Mouse (Mus musculus): Measurements from ENCODE around the gene Pou2f2. TPM values are rescaled to one million over a fixed set of nuclear protein-coding genes. Genes with fewer than 3 reads are reported as not detected.

The Pou2f2 gene
- total RNA-seq (2021) = under 1 TPM; 0.19 to 0.50 TPM

DNA sequence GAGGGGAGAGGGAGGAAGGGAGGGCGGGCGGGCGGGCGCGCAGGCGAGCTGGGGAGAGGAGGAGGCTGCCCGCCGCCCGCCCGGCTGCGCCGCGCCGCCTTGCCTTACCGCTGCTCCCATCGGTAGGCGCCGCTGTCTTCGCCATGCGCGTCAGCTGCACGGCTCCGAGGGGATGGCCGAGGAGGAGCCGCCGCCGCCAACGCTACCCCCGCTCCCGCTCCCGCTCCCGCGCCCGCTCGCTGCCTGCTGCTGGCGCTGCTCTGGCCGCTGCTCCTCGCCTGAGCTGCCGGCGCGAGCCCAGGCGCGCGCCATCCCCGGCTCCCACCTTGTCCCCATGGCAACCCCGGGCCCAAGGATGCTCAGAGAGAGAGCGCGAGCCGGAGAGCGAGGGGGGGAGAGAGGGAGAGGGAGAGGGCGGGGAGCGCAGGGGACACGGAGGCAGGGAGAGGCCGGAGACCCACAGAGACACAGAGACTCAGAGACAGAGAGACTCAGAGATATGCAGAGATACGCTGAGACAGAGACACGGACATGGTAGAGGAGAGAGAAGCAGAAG is at the start of gene Pou2f2:
Gene Pou2f2 (minus strand): TSS at position 121 of the 556 bp plus-strand sequence.
- DNase-seq = peak; percentile 65 to 68
- intact Hi-C loops (cut with DNase I) = no loop called here

DNA sequence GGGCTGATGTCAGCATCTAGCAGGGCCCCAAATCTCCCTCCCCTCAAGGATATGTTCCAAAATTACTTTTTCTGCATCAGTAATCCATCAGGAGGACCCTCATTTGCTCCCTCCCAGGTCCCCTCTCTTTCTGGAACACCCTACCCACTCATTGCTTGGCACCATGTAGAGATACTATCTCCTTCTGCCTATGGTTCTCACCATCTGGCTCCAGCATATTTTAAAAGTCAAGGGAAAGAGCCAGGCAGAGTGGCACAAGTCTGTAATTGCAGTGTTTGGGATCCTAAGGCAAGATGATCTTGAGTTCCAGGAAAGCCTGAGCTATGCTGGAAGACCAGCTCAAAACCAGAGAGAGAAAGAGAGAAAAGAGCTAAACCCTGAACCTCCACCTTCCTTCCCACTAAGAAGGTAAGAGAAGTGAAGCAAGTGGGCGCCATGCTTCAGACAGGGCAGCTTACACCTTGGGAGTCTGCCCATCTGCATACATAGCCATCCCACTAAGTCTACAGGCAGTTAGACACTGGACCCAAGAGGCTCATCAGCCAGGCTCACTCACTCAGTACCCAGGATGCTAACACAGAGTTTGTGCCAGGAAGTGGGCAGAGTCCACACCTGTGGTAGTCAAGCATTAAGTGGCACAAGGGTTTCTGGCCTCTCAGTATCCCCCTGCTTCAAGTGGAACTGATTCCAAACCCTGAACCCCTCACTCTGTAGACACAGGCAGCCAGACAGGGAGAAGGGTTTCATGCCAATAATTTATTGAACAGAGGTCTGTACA is 48.2 kb upstream of the Pou2f2 start:
- intact Hi-C loops (cut with DNase I) = no loop called here

DNA sequence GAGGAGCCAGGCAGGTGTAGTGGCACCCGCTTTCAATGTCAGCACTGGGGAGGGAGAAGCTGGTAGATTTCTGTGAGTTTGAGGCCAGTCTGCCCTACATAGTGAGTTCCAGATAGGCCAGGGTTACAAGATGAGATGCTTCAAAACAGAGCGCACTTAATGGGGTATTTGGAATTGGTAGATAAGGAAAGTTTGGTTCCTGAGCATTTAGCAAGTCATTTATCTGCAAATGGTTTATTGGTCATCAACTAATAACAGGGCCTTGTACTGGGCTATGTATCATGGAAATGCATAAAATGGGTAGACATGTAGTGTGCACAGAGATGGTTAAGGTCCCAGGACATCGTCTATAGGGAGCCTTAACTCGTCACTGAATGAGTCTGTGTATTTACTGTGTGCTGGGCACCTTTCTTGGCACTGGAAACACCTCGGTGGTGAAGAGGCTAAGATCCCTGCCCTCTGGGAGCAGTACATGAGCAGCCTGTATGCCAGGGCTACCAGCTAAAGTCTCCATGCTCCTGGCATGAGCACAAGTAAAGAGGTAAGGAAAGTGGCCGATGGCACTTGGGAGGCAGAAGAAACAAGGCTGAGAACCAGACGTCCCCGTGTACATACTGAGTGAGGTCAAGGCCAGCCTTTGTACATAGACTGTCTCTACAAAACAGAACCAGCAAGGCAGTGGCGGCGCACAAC is 42.9 kb upstream of the Pou2f2 start:
- no peak for DNase-seq
- intact Hi-C loops (cut with DNase I) = loop anchor here (2.0 to 5.0 kb wide), 2 partner anchors 14 to 160 kb away; partner anchors contain the start of gene Gsk3a

More for the DNA sequence above, 48.2 kb upstream of the Pou2f2 start:
- DNase-seq = no peak

DNA sequence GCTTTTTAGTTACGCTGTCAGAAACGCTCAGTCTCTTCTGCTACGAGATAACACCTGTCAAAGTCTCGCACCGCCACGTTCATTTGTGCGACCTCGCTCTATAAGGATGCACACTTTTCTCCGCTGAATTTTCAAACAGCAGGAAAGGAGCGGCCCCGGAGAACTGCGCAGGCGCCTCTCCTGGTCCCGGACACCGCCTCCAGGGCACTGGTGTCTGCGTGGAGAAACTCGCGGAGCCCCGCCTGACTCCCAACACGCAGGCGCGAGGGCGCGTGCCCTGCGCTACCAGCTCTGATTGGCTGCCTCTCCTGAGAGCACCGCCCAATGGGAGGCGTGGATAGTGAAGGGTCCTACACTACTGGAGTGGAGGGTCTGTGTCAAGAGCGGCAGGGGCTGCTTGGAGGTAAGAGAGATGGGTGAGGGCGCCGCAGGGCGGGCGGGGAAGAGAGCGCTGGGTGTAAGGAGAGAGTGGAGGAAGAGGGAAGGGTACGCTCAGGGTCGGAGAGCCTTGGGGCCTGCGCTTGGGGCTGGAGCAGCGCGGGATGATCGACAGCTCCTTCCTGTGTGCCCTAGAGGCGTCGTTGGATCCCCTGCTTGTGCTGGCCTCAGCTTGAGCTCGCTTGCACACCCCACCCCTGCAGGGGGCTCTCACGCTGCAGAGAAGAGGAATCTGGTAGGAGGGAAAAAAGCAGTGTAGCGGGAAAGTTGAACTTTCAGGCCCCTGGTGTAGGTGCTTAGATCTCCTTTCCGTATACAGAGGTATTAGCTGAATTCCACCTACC is 41.8 kb upstream of the Pou2f2 start, which contains the start of gene Zfp526:
Gene Zfp526 (plus strand): TSS at position 324 of the 782 bp plus-strand sequence.
- intact Hi-C loops (cut with DNase I) = loop anchor here (5.0 kb wide), 1 partner anchor 161 kb away; no protein-coding TSS in a partner anchor

DNA sequence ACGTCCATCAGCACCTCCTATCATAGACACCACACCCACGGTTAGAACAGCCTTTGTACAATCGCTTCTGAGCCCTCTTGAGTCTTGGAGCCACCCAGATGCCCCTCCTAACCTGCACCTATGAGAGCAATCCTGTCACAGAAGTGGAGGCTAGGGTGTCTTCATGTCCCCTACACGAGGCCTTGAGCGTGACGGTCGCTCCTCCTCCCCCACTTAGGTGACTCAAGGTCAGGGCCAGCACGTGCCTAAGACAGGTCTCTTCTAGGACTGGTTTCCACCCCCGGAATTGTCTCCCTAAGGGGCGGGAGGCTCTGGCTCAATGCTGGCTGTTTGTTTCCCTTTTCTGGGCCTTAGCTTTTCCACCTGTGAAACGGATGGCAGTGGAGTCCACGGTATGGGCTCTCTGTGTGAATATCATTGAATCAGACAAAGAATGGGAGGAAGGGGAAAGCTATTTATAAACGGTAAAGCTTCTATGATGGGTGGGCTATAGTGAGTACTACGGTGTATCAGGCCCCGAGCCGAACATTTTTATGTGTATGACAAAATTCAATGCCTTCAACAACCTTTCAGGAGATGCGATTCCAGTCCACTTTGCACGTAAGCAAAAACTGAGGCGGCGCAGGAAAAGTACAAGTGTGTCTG is 41.1 kb upstream of the Pou2f2 start, which contains the start of gene Dedd2:
Gene Dedd2 (minus strand): TSS at position 159 of the 645 bp plus-strand sequence.
- peak; percentile 49 to 50 for DNase-seq
- intact Hi-C loops (cut with DNase I) = loop anchor here (5.0 kb wide), 1 partner anchor 162 kb away; no protein-coding TSS in a partner anchor

More for the DNA sequence above, 41.8 kb upstream of the Pou2f2 start, which contains the start of gene Zfp526:
- peak; percentile 99 for DNase-seq

DNA sequence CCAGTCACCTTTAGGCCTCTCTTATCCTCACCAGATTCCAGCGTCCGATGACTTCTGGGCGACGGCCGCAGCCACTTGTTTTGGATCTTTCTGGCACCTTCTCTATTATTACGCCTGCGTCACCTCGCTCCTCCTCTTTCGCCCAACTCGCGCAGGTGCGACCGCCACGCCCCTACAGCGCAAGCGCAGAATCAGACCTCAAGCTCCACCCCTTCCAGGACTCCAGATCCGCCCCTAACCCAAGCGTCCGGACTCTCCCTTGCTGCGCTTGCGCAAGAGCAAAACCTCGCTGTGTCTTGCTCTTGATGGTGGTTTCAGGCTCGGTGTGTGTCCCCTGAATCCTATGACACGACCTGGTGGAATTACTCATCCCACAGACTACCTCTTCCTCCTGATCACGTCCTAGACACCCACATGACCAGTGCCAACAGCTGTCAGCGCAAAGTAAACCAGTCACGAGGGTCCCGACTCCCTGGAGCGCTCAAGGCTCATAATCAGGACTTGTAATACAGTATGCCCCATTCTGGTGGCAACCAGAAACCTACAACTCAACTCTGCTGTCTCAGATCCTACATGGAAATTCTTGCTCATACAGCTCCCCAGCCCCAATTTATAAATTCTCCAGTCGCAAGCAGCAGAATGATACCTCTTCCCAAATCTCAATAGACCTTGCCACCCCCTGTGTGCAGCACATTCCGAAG is 40.4 kb upstream of the Pou2f2 start:
- peak; percentile 96 to 97 for DNase-seq
- intact Hi-C loops (cut with DNase I) = loop anchor here (5.0 kb wide), 1 partner anchor 162 kb away; no protein-coding TSS in a partner anchor

DNA sequence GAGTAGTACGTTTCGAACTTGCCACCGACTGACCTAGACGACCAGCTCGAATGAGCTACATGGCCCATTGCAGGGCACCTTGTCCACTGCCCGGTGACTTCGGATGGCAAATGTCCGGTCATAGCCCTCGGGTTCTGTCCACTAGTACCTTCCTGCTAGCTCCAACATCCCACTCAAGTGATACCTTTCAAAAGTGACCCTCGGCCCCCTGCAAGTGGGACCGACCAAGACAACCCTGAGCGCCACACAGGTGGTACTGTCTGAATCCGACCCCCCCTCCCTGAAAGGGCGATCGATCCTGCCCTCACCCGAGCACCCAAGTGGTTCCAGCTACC is 39.9 kb upstream of the Pou2f2 start:
- intact Hi-C loops (cut with DNase I) = no loop called here
- DNase-seq = no peak

DNA sequence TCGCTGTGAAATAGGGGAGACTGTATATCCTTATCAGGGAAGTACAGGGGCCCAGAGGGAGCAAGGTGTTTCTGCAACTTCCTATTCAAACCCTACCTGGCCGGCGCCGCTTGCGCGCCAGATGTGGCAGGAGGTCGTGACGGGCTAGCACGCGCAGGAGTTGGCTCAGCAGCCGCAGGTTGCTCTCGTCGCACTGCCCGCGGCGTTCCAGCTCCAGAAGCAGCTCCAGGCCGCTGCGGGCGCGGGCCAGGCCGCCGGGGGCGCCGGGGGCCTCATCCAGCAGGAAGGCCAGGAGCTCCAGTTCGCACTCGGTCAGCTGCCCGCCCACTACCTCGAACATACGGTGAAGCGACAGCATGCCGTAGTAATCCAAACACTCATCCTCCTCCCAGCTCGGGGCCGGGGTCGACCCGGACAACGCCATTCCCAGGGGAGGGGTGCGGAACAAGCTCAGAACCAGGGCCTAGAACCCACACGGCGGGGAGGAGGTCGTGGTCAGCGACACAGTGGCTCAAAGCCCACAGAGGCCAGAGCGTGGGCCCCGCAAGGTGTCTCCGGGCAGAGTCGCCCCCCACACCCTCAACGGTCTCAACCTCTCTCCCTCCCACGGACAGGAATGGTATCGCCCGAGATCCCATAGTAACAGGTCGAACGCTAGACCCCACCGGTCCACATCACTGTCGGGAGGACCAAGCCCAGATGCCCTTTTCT is 39.3 kb upstream of the Pou2f2 start:
- intact Hi-C loops (cut with DNase I) = no loop called here

DNA sequence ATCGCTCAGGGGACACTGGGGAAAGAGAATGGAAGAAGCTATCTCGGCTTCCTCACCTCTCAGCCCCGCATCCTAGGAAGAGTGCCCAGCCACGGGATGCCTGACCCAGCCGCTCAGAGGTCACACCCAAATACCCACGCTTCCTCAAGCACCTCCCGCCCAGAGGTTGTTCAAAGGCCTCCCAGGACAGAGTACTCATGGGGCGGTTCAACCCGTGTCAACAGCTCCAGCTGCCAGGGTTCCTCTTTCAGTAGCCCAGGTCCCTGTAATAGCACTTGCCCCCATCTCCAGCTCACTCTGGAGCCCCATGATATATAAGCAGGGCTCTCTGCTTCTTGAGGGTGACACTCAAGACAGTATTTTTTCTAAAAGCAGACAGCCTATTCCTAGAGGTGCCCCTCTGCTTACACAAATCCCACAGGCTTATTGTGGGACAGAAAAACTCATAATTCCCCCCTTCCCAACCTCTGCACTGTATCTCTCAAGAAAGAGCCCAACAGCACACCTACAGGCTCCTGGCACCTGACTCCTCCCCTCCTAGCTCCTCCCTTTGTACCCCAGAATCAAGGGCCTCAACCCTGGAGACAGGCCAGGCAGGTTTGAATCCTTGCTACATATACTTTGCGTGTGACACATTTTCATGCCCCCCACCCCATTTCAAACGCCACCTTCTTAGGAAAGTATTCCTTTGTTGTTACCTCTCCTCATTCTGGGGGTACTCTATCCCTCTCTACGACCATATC is 38.3 kb upstream of the Pou2f2 start:
- intact Hi-C loops (cut with DNase I) = no loop called here

More for the DNA sequence above, 39.3 kb upstream of the Pou2f2 start:
- peak; percentile 58 to 60 for DNase-seq

DNA sequence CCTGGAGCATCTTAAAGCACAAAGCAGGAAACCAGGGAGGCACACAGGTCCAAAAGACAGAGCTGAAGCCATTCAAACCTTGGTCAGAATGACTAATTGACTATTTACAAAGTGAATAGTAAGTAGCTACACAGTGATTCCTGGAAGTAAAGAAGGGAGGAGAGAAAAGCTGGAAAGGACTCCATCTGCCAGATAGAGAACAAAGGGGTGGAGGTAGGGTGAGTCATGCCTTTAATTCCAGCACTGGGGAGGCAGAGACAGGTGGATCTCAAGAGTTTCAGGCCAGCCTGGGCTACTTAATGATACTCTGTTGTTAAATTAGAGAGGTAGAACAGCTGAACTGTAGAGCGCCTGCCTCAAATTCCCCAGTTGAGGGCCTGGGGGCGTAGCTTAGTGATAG is 34.6 kb upstream of the Pou2f2 start:
- intact Hi-C loops (cut with DNase I) = no loop called here
- DNase-seq = no peak

More for the DNA sequence above, 38.3 kb upstream of the Pou2f2 start:
- DNase-seq = no peak

DNA sequence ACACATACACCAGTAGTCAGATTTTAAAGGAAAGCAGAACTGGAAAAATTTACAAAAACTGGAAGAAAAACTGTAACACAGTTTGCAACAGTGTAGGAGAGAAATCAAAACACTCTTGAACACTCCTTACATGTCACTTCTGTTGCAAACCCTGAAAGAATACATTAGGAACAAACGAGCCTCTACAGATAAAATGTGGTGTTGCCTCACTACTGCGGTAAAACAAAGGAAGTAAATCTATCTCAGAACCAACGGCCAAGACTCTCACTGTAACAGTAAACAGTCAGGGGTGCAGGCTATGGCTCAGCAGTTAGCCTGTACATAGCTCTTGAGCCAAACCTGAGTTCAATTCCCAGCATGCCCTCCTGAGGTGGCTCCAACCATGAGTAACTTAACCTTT is 33.6 kb upstream of the Pou2f2 start:
- intact Hi-C loops (cut with DNase I) = no loop called here
- no peak for DNase-seq

DNA sequence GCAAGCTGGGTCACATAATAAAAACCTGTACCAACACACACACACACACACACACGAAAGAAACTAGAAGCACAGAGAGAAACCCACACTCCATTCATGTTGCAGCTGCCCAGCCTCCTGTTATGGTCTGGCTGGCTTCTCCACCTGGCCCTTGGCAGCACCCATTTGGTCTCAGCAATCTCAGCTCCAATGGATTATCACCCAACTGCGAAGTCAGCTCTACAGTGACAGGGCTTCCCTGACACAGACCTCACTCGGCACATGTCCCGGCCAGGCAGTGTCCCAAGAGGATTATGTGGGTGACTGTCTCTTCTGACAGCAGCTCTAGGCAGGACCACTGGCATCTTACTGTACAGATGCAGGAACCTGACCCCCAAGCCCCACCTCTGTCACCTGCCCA is 31.0 kb upstream of the Pou2f2 start:
- intact Hi-C loops (cut with DNase I) = no loop called here
- no peak for DNase-seq

DNA sequence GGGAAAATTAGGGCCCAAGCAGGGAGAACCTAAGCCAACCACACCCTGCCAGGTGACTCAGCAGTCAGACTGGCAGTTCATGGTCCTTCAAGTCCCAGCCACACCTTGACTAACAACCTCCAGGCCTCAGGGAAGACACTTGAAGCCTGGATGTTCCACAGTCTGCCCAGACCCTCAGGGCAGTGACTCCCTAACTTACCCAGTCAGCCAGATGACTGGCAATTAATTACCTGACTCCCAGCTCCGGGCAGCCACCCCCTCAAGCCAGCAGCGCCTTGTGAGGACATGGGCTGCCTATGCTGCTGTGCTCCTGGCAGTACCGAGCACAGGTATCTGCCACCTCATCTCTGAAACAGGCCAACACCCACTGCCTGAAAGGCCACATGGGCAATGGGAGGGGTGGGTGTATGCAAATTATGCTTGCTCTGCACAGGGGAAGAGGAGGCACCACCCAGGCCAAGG is 29.7 kb upstream of the Pou2f2 start:
- no peak for DNase-seq
- intact Hi-C loops (cut with DNase I) = no loop called here

DNA sequence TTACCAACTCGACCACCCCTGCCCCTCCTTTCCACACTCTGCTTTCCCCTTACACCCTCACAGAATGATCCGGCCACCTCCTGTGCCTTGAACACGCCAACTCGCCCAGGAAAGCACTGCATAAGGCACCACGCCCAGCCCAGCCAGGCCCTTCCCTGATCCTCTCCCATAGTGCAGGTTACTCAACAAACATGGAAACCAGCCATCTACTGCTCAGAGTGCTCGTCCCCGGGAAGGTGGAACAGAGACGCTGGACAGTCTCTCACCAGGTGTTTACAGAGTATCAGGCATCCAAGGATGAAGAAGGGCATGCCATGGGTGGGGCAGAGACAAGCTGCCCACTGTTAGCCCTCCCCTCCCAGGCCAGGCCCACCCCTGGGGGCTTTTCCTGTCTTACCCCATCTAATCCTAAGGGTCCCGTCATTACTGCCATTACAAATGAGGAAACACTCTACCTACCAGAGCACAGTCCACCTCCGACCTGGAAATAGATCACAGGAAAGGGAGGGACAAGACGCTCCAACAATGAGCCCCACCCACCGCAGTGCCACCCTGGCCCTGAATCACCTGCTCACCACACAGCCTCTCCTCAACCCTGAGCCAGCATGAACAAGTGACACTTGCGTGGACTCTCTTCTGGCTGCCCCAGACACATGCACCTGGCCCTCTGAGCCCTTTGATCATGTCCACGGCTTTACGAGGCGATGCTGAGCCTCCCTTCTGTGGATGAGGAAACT is 26.7 kb upstream of the Pou2f2 start:
- no peak for DNase-seq
- intact Hi-C loops (cut with DNase I) = no loop called here

DNA sequence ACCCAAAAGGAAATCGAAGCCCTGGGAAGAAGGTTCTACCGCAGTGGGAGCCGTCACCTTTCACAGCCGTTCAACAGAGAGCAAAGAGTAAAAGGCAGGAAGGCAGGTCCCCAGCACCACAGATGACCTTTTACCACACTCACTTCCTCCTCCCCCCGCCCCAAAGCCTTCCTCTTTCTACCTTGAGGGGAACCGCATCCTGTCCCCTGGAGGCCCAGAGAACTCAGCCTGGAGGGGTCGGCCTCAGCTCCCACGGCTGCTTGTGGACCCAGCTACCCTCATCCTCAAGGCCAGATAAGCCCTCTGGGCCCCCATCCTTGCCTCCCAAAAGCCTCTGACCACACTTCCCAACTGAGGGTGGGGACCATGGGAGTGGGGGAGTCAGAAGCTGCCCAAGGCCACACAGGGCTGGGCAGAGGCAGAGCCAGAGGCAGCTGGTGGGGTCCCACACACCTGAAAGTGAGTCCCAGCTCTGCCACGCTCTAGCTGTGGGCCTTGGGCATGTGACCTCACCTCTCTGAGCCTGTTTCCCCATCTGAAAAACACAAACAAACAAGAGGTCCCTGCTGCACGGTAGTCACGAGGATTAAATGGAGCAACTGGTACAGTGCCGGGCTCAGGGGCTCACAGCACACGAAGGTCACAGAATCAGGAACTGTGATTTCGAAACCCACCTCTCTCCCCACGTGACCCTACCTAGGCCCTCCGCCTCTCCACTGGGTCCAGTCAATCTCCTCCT is 26.0 kb upstream of the Pou2f2 start:
- intact Hi-C loops (cut with DNase I) = no loop called here
- DNase-seq = peak in 1 of 2 experiments; percentile 17

DNA sequence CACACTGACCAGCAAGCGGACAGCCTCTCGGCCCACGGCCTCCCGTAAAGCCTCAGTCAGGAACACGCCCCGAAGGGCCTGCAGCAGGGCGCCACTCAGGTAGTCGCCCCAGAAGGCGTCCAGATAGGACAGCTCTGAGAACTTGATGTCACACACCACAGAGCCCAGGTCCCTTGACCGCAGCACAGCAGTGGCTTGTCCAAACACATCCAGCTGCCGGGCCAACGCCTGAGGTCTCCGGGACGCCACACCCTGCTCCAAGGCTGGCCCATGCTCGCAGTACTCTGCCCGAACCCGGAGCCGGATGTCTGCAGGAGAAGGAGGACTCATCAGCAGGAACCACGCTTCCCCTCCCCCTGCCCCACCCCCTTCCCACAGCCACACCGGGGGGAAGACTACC is 24.1 kb upstream of the Pou2f2 start:
- DNase-seq = no peak
- intact Hi-C loops (cut with DNase I) = no loop called here
